Mouse (Mus musculus): ENCODE results near the gene Rala.
"Not testable (repeated sequence)": the region's sequence is repeated elsewhere in the genome, so short reads cannot be mapped to it uniquely, and the experiment has no call there.

The Rala gene

GRCm38 (mm10) chr13:17944078-17944917, at the start of gene Rala:
Gene Rala, minus strand, starts transcription at chr13:17944239.
- DNase-seq, result peak; percentile 92

- no peak for DNase-seq
These were observed 49.4 kb upstream of the Rala start for GRCm38 (mm10) chr13:17993515-17993847.

- DNase-seq, result peak; percentile 85
These were observed 48.9 kb upstream of the Rala start, which contains the start of gene Yae1d1 for GRCm38 (mm10) chr13:17992697-17993514. Gene Yae1d1, minus strand, starts transcription at chr13:17993349.

- no peak for DNase-seq
These were observed 48.0 kb upstream of the Rala start for GRCm38 (mm10) chr13:17992009-17992408.

- peak; percentile 8 for DNase-seq
These were observed 39.2 kb upstream of the Rala start for GRCm38 (mm10) chr13:17983194-17983593.

GRCm38 (mm10) chr13:17982634-17983033, 38.6 kb upstream of the Rala start:
- no peak for DNase-seq

- no peak for DNase-seq
These were observed 33.1 kb upstream of the Rala start for GRCm38 (mm10) chr13:17976854-17977739.

- DNase-seq, result no peak
These were observed 31.9 kb upstream of the Rala start for GRCm38 (mm10) chr13:17975891-17976290.

GRCm38 (mm10) chr13:17975457-17975856, 31.4 kb upstream of the Rala start:
- no peak for DNase-seq

- DNase-seq, result no peak
These were observed 30.7 kb upstream of the Rala start for GRCm38 (mm10) chr13:17974734-17975133.

- no peak for DNase-seq
These were observed 16.6 kb upstream of the Rala start for GRCm38 (mm10) chr13:17960613-17961012.

- DNase-seq, result no peak
These were observed 10.2 kb upstream of the Rala start for GRCm38 (mm10) chr13:17954282-17954681.

GRCm38 (mm10) chr13:17950581-17950980, 6.5 kb upstream of the Rala start:
- not testable (repeated sequence) for DNase-seq

GRCm38 (mm10) chr13:17949555-17949954, 5.5 kb upstream of the Rala start:
- DNase-seq, result no peak

- DNase-seq, result no peak
These were observed 547 bp downstream of the Rala start for GRCm38 (mm10) chr13:17943306-17944077.

- no peak for DNase-seq
These were observed 1.7 kb downstream of the Rala start for GRCm38 (mm10) chr13:17942338-17942737.

GRCm38 (mm10) chr13:17907309-17907708, 36.7 kb downstream of the Rala start:
- no peak for DNase-seq

- DNase-seq, result no peak
These were observed 42.6 kb downstream of the Rala start for GRCm38 (mm10) chr13:17901474-17901873.

GRCm38 (mm10) chr13:17900641-17901040, 43.4 kb downstream of the Rala start:
- no peak for DNase-seq

- DNase-seq, result no peak
These were observed 47.0 kb downstream of the Rala start for GRCm38 (mm10) chr13:17897040-17897439.

GRCm38 (mm10) chr13:17891545-17891944, 52.5 kb downstream of the Rala start:
- DNase-seq, result no peak

GRCm38 (mm10) chr13:17884211-17884610, 59.8 kb downstream of the Rala start:
- DNase-seq, result no peak

Measured in cerebellum, adult 11 months (tissue).